22 mouse cellular contexts compared by ENCODE assay signal in genomic region chr3:144163718-144164117, GRCm38 (mm10). TPM values are rescaled to one million over a fixed set of nuclear protein-coding genes. Genes with fewer than 3 reads are reported as not detected.
DNase-seq lines count a peak whose midpoint lies in the region; ATAC-seq lines count a peak whose summit lies in the region.
"Had no signal": no experiment of that assay in that cellular context is flagged by ENCODE, and none has a peak within 500 bp of the region (broad histone marks: within the 10 kb centered on the region; RNA-seq: fewer than 3 reads in every experiment).

No protein-coding gene starts in this region.

- no peaks in the 10 kb centered on the region for H3K9me3 ChIP-seq in midbrain, embryonic 11.5 days (ENCODE audit: control insufficient read depth, low read length)
- H3K9me3 ChIP-seq in midbrain, embryonic 13.5 days = no peaks in the 10 kb centered on the region
- H3K9me3 ChIP-seq: embryonic facial prominence, embryonic 13.5 days; forebrain, embryonic 12.5 days; heart, embryonic 15.5 days; hindbrain, embryonic 10.5 days had no signal

- 100% methylated on average over 2 of the region's 2 CpGs for WGBS in midbrain, embryonic 11.5 days
- WGBS in midbrain, embryonic 13.5 days = 94% methylated on average over 2 of the region's 2 CpGs

- H3K4me2 ChIP-seq in midbrain, embryonic 11.5 days = no peak overlapping the region
- H3K4me2 ChIP-seq in midbrain, embryonic 13.5 days (replicated peaks) = no peak overlapping the region
- H3K4me2 ChIP-seq: embryonic facial prominence, embryonic 13.5 days; forebrain, embryonic 12.5 days; heart, embryonic 11.5 days; heart, embryonic 15.5 days had no signal

- DNase-seq in kidney, adult 11 months = peak; percentile 75
- DNase-seq in kidney, postnatal 4 days = no peak
- DNase-seq in midbrain, embryonic 11.5 days (ENCODE audit: low spot score, missing footprints) = peak; percentile 2
- peak; percentile 36 to 70 for DNase-seq in kidney, postnatal 25 days
- DNase-seq: adrenal gland, postnatal 14 days; cerebellum, adult 18-20 months; cerebellum, adult 9-11 months; cerebellum, postnatal 36 days; gastrocnemius, postnatal 10 days; heart, adult 2 months; heart, postnatal 14 days had no signal

- H3K27ac ChIP-seq in midbrain, embryonic 11.5 days (ENCODE audit: low read depth, low read length) = no peak overlapping the region
- H3K27ac ChIP-seq in midbrain, embryonic 13.5 days = no peak overlapping the region
- H3K27ac ChIP-seq: embryonic facial prominence, embryonic 13.5 days; forebrain, embryonic 12.5 days; heart, adult 2 months; heart, embryonic 15.5 days; hindbrain, embryonic 10.5 days had no signal

- no peaks in the 10 kb centered on the region for H3K4me1 ChIP-seq in midbrain, embryonic 11.5 days (ENCODE audit: control insufficient read depth, insufficient read depth, low read length)
- H3K4me1 ChIP-seq in midbrain, embryonic 13.5 days (replicated peaks) = no peaks in the 10 kb centered on the region
- H3K4me1 ChIP-seq: hindbrain, embryonic 10.5 days had no signal

- no peaks in the 10 kb centered on the region for H3K36me3 ChIP-seq in midbrain, embryonic 11.5 days (ENCODE audit: control insufficient read depth, insufficient read depth, low read length)
- H3K36me3 ChIP-seq in midbrain, embryonic 13.5 days = no peaks in the 10 kb centered on the region
- H3K36me3 ChIP-seq: embryonic facial prominence, embryonic 13.5 days; forebrain, embryonic 12.5 days; heart, embryonic 15.5 days; hindbrain, embryonic 10.5 days had no signal

- no peak for ATAC-seq in midbrain, embryonic 11.5 days (ENCODE audit: low FRiP score)
- no peak for ATAC-seq in midbrain, embryonic 13.5 days
- no peak for ATAC-seq in cerebellum, adult (ENCODE audit: insufficient number of reproducible peaks, low FRiP score, low TSS enrichment)
- ATAC-seq: activated CD4-positive, CD25-positive, alpha-beta regulatory T cell, adult 4 months; forebrain, embryonic 16.5 days; Patski had no signal

- H3K4me3 ChIP-seq in midbrain, embryonic 11.5 days (ENCODE audit: low read depth, low read length) = no peak overlapping the region
- H3K4me3 ChIP-seq in midbrain, embryonic 13.5 days (replicated peaks) = no peak overlapping the region
- H3K4me3 ChIP-seq: embryonic facial prominence, embryonic 13.5 days; forebrain, embryonic 12.5 days; heart, adult 2 months; heart, embryonic 15.5 days; hindbrain, embryonic 10.5 days had no signal

- H3K9ac ChIP-seq in midbrain, embryonic 11.5 days (ENCODE audit: low read length) = no peak overlapping the region
- H3K9ac ChIP-seq in midbrain, embryonic 13.5 days (replicated peaks) = no peak overlapping the region
- H3K9ac ChIP-seq: embryonic facial prominence, embryonic 13.5 days; forebrain, embryonic 12.5 days; heart, embryonic 15.5 days had no signal

- H3K27me3 ChIP-seq in midbrain, embryonic 11.5 days (ENCODE audit: control insufficient read depth, insufficient read depth, low read length) = no peaks in the 10 kb centered on the region
- H3K27me3 ChIP-seq in midbrain, embryonic 13.5 days = no peaks in the 10 kb centered on the region
- H3K27me3 ChIP-seq: CH12.LX; embryonic facial prominence, embryonic 13.5 days; heart, embryonic 15.5 days; Patski had no signal

RNA-seq across cellular contexts. Expression of gene Lmo4, which starts 41.3 kb away (rescaled TPM):
- 41.5 and 49.0 TPM in 2 replicates for polyA plus RNA-seq in midbrain, embryonic 11.5 days (2014; fragmentation: Nextera tagmentation; extraction: Ambion mirVana)
- 55.3 and 60.6 TPM in 2 replicates for polyA plus RNA-seq in midbrain, embryonic 13.5 days (2015; fragmentation: Nextera tagmentation; extraction: Ambion mirVana)

Comparison
In these comparisons a context has a peak if more than half of its experiments do, and no peak if none do; other contexts are left out.
1. DNase-seq: peak in kidney, adult 11 months (single experiment), midbrain, embryonic 11.5 days (single experiment) and kidney, postnatal 25 days (2 of 2); none in kidney, postnatal 4 days (0 of 2).